Mouse (Mus musculus) T-cell, adult 66 days (primary cell): ENCODE data around the gene Csde1. TPM values are rescaled to one million over a fixed set of nuclear protein-coding genes. Genes with fewer than 3 reads are reported as not detected.

Experiments
- total RNA-seq, 2 experiments: library from RNA; stranded (reverse); gene quantifications; 3 replicates in 1 of 2; 4 replicates in 1 of 2; pipeline ENCODE4 v1.2.4; 2023

The Csde1 gene
- 100 to 1,000 TPM; 402 to 457 TPM for total RNA-seq

DNA sequence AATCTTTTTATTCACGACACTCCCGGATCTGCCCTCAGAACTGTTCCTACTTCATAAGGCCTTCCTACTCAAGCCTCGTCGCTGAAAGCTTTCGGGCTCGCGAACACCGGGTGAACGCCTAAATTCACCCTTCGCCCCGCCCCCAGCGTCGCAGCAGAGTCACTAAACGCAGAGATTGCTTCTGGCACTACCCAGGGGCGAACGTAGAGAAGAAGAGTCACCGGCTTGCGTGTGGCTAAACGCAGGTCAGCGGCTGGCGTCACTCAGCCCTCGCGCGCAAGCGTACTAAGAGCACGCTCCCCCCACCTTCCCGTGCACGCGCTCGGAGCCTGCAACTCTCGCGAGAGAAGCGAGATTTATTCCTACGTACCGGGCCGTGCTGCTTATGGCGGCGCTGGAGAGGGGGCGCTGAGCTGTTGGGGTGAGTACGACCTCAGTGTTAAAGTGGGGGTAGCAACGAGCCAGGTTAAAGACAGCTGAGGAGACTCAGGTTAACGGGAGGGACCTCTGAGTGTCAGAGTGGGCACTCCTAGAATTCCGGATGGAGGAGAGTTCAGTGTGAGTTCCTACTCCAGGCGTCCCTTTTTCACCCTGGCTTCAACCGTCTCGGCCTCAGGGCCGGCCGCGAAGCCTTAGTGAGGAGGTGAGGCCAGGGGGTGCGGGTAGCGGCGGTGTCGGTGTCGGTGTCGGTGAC lies at the start of gene Csde1:
Gene Csde1, plus strand, starts transcription at position 178 of the 694 bp plus-strand sequence.

DNA sequence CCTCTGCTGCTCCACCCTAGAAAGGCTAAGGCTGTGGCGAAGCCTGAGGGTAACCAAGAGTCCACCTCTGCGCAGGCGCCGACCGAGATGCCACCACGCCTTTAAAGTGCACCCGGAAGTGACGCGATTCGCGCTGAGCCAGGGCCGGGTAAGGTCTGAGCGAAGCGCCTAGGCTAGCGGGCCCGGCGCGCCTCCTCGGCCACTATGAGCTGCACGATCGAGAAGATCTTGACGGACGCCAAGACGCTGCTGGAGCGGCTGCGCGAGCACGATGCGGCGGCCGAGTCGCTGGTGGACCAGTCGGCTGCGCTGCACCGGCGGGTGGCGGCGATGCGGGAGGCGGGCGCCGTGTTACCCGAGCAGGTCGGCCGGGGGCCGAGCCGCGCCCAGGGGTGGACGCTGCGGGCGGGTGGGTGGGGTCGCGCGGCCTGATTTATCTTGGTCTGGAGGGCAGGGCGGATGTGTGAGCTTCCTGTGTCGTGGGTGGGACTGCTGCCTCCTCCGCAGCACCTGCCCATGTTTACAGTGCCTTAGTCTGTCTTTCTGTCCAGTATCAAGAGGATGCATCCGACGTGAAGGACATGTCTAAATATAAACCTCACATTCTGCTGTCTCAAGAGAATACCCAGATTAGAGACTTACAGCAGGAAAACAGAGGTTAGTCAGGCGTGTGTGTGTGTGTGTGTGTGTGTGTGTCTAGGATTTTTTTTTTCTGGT lies 24.5 kb upstream of the Csde1 start, which contains the start of gene Sike1:
Gene Sike1, plus strand, starts transcription at position 104 of the 717 bp plus-strand sequence.

DNA sequence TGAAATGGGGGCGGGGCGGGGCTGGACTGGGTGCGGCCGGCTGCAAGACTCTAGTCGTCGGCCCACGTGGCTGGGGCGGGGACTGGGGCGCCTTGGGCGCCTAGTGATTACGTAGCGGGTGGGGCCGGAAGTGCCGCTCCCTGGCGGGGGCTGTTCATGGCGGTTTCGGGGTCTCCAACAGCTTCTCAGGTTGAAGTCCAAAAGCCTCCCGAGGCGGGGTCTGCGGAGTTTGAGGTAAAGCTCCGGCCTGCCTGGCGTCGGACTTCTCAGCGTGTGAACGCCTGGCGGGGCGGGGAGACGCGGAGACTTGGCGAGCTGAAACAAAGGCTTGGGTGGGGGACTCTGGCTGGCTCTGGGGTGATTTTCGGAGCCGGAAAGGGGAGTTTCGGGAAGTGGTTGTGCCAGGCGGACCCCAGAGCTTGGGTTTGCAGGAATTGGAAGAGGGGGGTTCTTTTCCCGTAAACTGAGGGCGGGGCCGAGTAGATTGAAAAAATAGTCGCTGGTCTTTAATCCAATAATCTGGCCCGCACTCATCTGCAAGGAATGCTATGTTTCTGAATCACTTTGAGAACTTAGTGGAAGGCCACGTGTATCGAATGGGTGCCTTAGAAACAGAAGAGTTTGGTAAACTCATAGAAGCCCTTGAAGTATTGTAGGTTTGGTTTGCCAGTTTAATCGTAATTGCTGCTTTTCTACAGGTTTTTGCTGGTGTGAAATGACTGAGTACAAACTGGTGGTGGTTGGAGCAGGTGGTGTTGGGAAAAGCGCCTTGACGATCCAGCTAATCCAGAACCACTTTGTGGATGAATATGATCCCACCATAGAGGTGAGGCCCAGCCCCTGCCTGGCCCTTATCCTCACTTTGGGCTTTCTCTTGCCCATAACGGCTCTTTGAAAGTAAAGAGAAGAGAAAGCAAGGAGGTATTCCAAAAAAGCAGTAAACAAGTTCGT lies 38.3 kb downstream of the Csde1 start, which contains the start of gene Nras:
Gene Nras, plus strand, starts transcription at position 79 of the 951 bp plus-strand sequence.

DNA sequence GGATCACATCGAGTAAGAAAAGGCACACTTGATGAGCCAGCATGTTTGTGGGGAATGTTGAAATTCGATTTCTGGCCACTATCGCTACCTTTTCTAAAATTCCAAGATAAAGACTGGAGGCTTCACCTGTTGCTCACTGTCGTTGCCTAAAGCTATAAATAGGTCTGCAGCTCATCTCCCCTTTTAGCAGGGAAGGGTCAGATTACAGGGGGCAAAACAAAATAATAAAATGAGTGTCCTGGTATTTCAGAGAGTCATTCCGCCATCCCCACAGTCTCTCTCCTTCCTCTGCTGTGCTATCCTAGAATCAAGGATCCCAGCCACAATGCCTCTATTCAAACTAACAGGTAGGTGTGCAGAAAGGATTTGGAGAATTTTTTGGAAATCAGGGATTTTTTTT lies 53.5 kb downstream of the Csde1 start, which contains the start of gene Ampd1:
Gene Ampd1, plus strand, starts transcription at position 244 of the 400 bp plus-strand sequence.

DNA sequence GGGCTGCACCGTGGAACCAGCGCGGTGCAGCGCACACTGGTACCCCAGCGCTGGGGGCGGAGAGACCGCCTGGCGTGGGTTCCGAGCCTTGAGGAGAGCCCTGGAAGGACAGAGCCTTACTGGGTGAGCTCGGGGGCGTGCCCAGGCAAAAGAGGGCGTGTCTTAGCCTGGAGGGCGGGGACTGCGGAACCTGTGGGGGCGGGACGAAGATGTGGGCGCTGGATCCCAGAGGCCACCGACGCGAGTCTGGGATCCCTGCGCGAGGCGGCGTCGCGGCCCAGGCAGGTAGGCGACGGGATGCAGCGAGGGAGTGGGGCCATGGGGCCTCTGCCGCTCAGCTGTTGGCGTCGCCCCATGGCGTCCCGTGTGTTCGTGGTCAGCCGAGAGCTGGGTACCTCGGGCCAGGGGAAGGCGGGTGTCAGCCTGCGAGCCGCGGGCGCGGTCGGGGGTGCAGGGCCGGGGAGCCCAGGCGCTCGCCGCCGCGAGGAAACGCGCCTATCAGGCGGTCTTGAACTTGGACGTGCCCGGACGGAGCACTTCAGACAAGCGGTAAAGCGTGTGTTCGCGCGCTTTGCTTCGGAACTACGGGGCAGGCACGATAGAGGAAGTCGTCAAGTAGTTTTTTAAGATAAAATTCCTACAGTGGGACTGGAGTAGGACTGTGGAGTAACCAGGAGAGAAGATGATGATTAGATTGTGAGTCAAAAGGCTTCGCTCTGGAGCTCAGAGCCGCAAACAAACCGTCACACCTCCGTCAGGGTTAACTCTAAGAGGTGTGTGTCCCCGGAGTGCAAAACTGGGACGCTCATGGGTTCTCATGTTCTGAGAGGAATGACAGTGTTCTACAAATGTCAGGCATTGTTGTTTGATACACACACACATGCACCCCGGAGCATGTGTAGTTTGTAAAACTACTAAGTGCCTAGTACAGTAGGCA lies 82.5 kb downstream of the Csde1 start, which contains the start of gene Dennd2c:
Gene Dennd2c, plus strand, starts transcription at position 151 of the 937 bp plus-strand sequence.

Other genes starting within 250 kb of the Csde1 start
- gene Tshb, start 237.7 kb upstream of the Csde1 start, total RNA-seq: not detected
- under 1 TPM in 1 of 2 experiments, not detected in 1; 0.47 TPM for gene Sycp1, start 84.3 kb upstream of the Csde1 start, total RNA-seq
- gene Nr1h5, start 56.3 kb upstream of the Csde1 start, total RNA-seq: not detected
- 100 to 1,000 TPM; 110 to 134 TPM for gene Sike1, start 24.7 kb upstream of the Csde1 start, total RNA-seq
- gene Nras, start 37.9 kb downstream of the Csde1 start, total RNA-seq: 100 to 1,000 TPM; 110 to 122 TPM
- 10 to 100 TPM in 1 of 2 experiments, 1 to 10 TPM in 1; 9.4 to 10.0 TPM for gene Ampd1, start 53.6 kb downstream of the Csde1 start, total RNA-seq
- gene Dennd2c, start 82.2 kb downstream of the Csde1 start, total RNA-seq: 1 to 10 TPM; 2.3 to 2.6 TPM
- gene Bcas2, start 151.2 kb downstream of the Csde1 start, total RNA-seq: 100 to 1,000 TPM in 1 of 2 experiments, 10 to 100 TPM in 1; 99.1 to 106 TPM